In the genomic region with DNA sequence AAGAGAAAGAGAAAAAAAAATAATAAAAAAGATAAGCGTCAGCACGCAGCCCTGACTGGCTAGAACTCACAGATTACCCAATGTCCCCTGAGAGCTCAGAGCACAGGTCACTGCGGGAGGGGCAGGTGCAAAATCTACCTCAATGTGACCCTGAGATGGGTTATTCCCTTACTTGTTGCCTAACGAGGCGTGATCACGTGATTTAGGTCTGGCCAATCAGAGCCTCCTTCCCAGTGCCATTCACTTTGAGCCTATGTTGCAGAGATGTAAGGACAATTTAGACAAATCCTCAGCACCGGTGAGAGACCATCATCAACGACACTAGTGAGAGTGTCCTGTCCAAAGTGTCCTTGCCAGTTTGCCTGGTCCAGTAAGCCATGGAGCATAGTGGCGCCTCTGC, we compare ENCODE assay signal across 27 mouse cellular contexts. TPM values are rescaled to one million over a fixed set of nuclear protein-coding genes. Genes with fewer than 3 reads are reported as not detected.
A peak's percentile ranks its signal among the peaks of the same experiment; 100 is the strongest.
DNase-seq lines count a peak whose midpoint lies in the region; ATAC-seq and TF ChIP-seq lines count a peak whose summit lies in the region.
"Had no signal": no experiment of that assay in that cellular context is flagged by ENCODE, and none has a peak within 500 bp of the region (broad histone marks: within the 10 kb centered on the region; RNA-seq: fewer than 3 reads in every experiment).

No protein-coding gene starts in this region.

- H3K9ac ChIP-seq in hindbrain, embryonic 16.5 days (ENCODE audit: low read depth, low read length): no peak overlapping the region
- no peak overlapping the region for H3K9ac ChIP-seq in hindbrain, postnatal 0 days (replicated peaks; ENCODE audit: low read length)
- H3K9ac ChIP-seq in ES-E14 (ENCODE audit: insufficient read depth, low read depth, low read length, poor library complexity, severe bottlenecking): no peak overlapping the region
- H3K9ac ChIP-seq: heart, embryonic 12.5 days; liver, embryonic 13.5 days; lung, embryonic 15.5 days had no signal

- H3K36me3 ChIP-seq in hindbrain, embryonic 16.5 days (ENCODE audit: control insufficient read depth, insufficient read depth, low read length): no peaks in the 10 kb centered on the region
- no peaks in the 10 kb centered on the region for H3K36me3 ChIP-seq in hindbrain, postnatal 0 days (ENCODE audit: insufficient read depth, low read length)
- no peaks in the 10 kb centered on the region for H3K36me3 ChIP-seq in testis, adult 2 months (ENCODE audit: control insufficient read depth, insufficient read depth, low read length)
- H3K36me3 ChIP-seq in ES-E14 (ENCODE audit: control insufficient read depth, insufficient read depth, low read length, poor library complexity, severe bottlenecking): no peaks in the 10 kb centered on the region
- H3K36me3 ChIP-seq: forebrain, embryonic 10.5 days; heart, embryonic 12.5 days; hindbrain, embryonic 10.5 days; liver, embryonic 13.5 days; lung, embryonic 15.5 days had no signal

- ATAC-seq in hindbrain, embryonic 16.5 days: no peak
- no peak for ATAC-seq in hindbrain, postnatal 0 days

- whole genome bisulfite sequencing in hindbrain, embryonic 16.5 days: 64% methylated on average over 9 of the region's 9 CpGs
- WGBS in hindbrain, postnatal 0 days: 65% methylated on average over 9 of the region's 9 CpGs

- H3K27me3 ChIP-seq in hindbrain, embryonic 16.5 days (replicated peaks; ENCODE audit: control insufficient read depth, insufficient read depth, low read length): no peaks in the 10 kb centered on the region
- H3K27me3 ChIP-seq in hindbrain, postnatal 0 days (ENCODE audit: insufficient read depth, low read length): no peaks in the 10 kb centered on the region
- H3K27me3 ChIP-seq in testis, adult 2 months (ENCODE audit: control insufficient read depth, insufficient read depth, low read length): no peaks in the 10 kb centered on the region
- H3K27me3 ChIP-seq: heart, embryonic 12.5 days; liver, embryonic 13.5 days; lung, embryonic 15.5 days had no signal

- no peak for TF ChIP-seq POLR2A in testis, adult 2 months (IDR thresholded peaks at IDR 0.05; ENCODE audit: control insufficient read depth, low read depth, low read length)

- in situ Hi-C loops in ES-E14 (cut with MboI; ENCODE audit: low sequenced_read_pairs in 2 of 2, unreplicated experiment in 2 of 2): no loop called here

- H3K4me1 ChIP-seq in hindbrain, embryonic 16.5 days (ENCODE audit: control insufficient read depth, insufficient read depth, low read depth, low read length): no peaks in the 10 kb centered on the region
- no peaks in the 10 kb centered on the region for H3K4me1 ChIP-seq in hindbrain, postnatal 0 days (ENCODE audit: insufficient read depth, low read length)
- no peaks in the 10 kb centered on the region; the same call in 1 of the 2 replicates for H3K4me1 ChIP-seq in testis, adult 2 months (ENCODE audit: control insufficient read depth, insufficient read depth, low read length)
- peaks cover 0 to 3% of the 10 kb centered on the region in 2 experiments; a peak in 2 of 4 replicates for H3K4me1 ChIP-seq in ES-E14 (ENCODE audit: control insufficient read depth in 2 of 2, insufficient read depth in 2 of 2, low read length in 2 of 2, poor library complexity in 1 of 2)
- H3K4me1 ChIP-seq: hindbrain, embryonic 10.5 days had no signal

- no peak for DNase-seq in hindbrain, postnatal 0 days (ENCODE audit: low spot score)
- DNase-seq in testis, postnatal 10 days (ENCODE audit: low spot score): no peak
- peak; percentile 66 for DNase-seq in ES-E14 (ENCODE audit: low read depth, low spot score)
- DNase-seq in left cerebral cortex, postnatal 10 days (ENCODE audit: extremely low spot score in 1 of 2, low spot score in 2 of 2): no peak
- no peak for DNase-seq in kidney, adult 18-20 months
- DNase-seq: adrenal gland, adult 8-10 months; B cell, adult 2 months; cerebellum, adult 9-10 months; gastrocnemius, postnatal 25 days; heart, adult 18-20 months; heart, postnatal 10 days; kidney, adult 11 months; layer of hippocampus, adult 9-11 months; left cerebral cortex, postnatal 4 days; liver, embryonic 13.5 days; lung, postnatal 36 days; thymus, postnatal 25 days had no signal

- peak overlapping the region; percentile 9; the same call in 1 of the 2 replicates for H3K4me2 ChIP-seq in hindbrain, embryonic 16.5 days (ENCODE audit: low read length)
- no peak overlapping the region for H3K4me2 ChIP-seq in hindbrain, postnatal 0 days (ENCODE audit: low read depth, low read length)
- H3K4me2 ChIP-seq: heart, embryonic 12.5 days; liver, embryonic 13.5 days; lung, embryonic 15.5 days had no signal

- H3K4me3 ChIP-seq in hindbrain, embryonic 16.5 days (ENCODE audit: low read length): no peak overlapping the region
- no peak overlapping the region for H3K4me3 ChIP-seq in hindbrain, postnatal 0 days (ENCODE audit: low read length)
- H3K4me3 ChIP-seq in testis, adult 2 months (ENCODE audit: control insufficient read depth, low read depth, low read length): peak overlapping the region; percentile 57; the same call in 1 of the 2 replicates
- peak overlapping the region; percentile 26 to 49; a peak in 2 of 4 replicates for H3K4me3 ChIP-seq in ES-E14 (ENCODE audit: insufficient read depth in 1 of 2, low read depth in 1 of 2, low read length in 2 of 2, poor library complexity in 1 of 2, severe bottlenecking in 1 of 2)
- H3K4me3 ChIP-seq: forebrain, embryonic 10.5 days; heart, embryonic 12.5 days; hindbrain, embryonic 10.5 days; left cerebral cortex, adult 2 months; liver, embryonic 13.5 days; lung, embryonic 15.5 days; megakaryocyte, embryonic 14.5 days had no signal

- no peak for TF ChIP-seq CTCF in hindbrain, postnatal 0 days (IDR thresholded peaks at IDR 0.05; ENCODE audit: low read depth)
- no peak for TF ChIP-seq CTCF in testis, adult 2 months (IDR thresholded peaks at IDR 0.05; ENCODE audit: control insufficient read depth, insufficient read depth, insufficient replicate concordance, low read depth, low read length)

- intact Hi-C loops in left cerebral cortex, postnatal 10 days (cut with DNase I): no loop called here

- no peak overlapping the region for H3K27ac ChIP-seq in hindbrain, embryonic 16.5 days (ENCODE audit: low read depth, low read length)
- H3K27ac ChIP-seq in hindbrain, postnatal 0 days: no peak overlapping the region
- no peak overlapping the region for H3K27ac ChIP-seq in testis, adult 2 months (ENCODE audit: control insufficient read depth, insufficient read depth, low read depth, low read length)
- no peak overlapping the region for H3K27ac ChIP-seq in ES-E14 (ENCODE audit: insufficient read depth, low read depth, low read length, poor library complexity, severe bottlenecking)
- H3K27ac ChIP-seq: forebrain, embryonic 10.5 days; hindbrain, embryonic 10.5 days; kidney, postnatal 0 days; left cerebral cortex, adult 2 months; liver, embryonic 13.5 days; lung, embryonic 15.5 days; stomach, postnatal 0 days had no signal

- no peaks in the 10 kb centered on the region for H3K9me3 ChIP-seq in hindbrain, embryonic 16.5 days (ENCODE audit: control insufficient read depth, low read length)
- H3K9me3 ChIP-seq in hindbrain, postnatal 0 days (ENCODE audit: low read length): no peaks in the 10 kb centered on the region
- H3K9me3 ChIP-seq in ES-E14 (ENCODE audit: control insufficient read depth, insufficient read depth, low read depth, low read length): no peaks in the 10 kb centered on the region
- H3K9me3 ChIP-seq: forebrain, embryonic 10.5 days; heart, embryonic 12.5 days; hindbrain, embryonic 10.5 days; liver, embryonic 13.5 days; lung, embryonic 15.5 days; megakaryocyte, embryonic 14.5 days had no signal

TF ChIP-seq in ES-E14, 5 proteins besides CTCF, POLR2A, EP300 and RAD21:
- TF ChIP-seq ZNF384 (IDR thresholded peaks at IDR 0.05; ENCODE audit: low read depth, low read length) (no peak), MAFK (IDR thresholded peaks at IDR 0.05; ENCODE audit: insufficient read depth, low read depth, low read length) (no peak), ZC3H11A (IDR thresholded peaks at IDR 0.05; ENCODE audit: borderline replicate concordance, low read depth, low read length) (no peak), HCFC1 (IDR thresholded peaks at IDR 0.05; ENCODE audit: borderline replicate concordance, insufficient read depth, low read length) (no peak), CHD2 (IDR thresholded peaks at IDR 0.05; ENCODE audit: low read depth, low read length) (no peak)

RNA-seq across cellular contexts. Expression of a gene that starts 43.8 kb away (rescaled TPM):
- 48.4 and 52.0 TPM in 2 replicates for polyA plus RNA-seq in hindbrain, embryonic 16.5 days (2015; fragmentation: Nextera tagmentation; extraction: Ambion mirVana)
- total RNA-seq in hindbrain, postnatal 0 days (2014; rRNA removed): 37.2 and 43.4 TPM in 2 replicates
- 42.8 and 44.7 TPM in 2 replicates for polyA plus RNA-seq in hindbrain, postnatal 0 days (2015; fragmentation: Nextera tagmentation; extraction: Ambion mirVana)
- 17.2 and 17.9 TPM in 2 replicates for polyA plus RNA-seq in testis, adult 2 months (2012; rRNA removed)
- total RNA-seq in ES-E14 (2012; rRNA removed): 108 and 116 TPM in 2 replicates
- total RNA-seq in left cerebral cortex, postnatal 10 days (2021): 10 to 100 TPM; 50.2 to 57.8 TPM

RNA-seq across cellular contexts. Expression of a gene that starts 44.0 kb away (rescaled TPM):
- 634 and 655 TPM in 2 replicates for polyA plus RNA-seq in hindbrain, embryonic 16.5 days (2015; fragmentation: Nextera tagmentation; extraction: Ambion mirVana)
- 128 and 150 TPM in 2 replicates for total RNA-seq in hindbrain, postnatal 0 days (2014; rRNA removed)
- 757 and 786 TPM in 2 replicates for polyA plus RNA-seq in hindbrain, postnatal 0 days (2015; fragmentation: Nextera tagmentation; extraction: Ambion mirVana)
- polyA plus RNA-seq in testis, adult 2 months (2012; rRNA removed): 15.2 and 15.3 TPM in 2 replicates
- 287 and 350 TPM in 2 replicates for total RNA-seq in ES-E14 (2012; rRNA removed)
- total RNA-seq in left cerebral cortex, postnatal 10 days (2021): 100 to 1,000 TPM; 193 to 198 TPM

Comparison
In these comparisons a context has a peak if more than half of its experiments do, and no peak if none do; other contexts are left out.
1. H3K4me3 ChIP-seq: peak in testis, adult 2 months (single experiment) and ES-E14 (2 of 2); none in hindbrain, embryonic 16.5 days (single experiment) and hindbrain, postnatal 0 days (single experiment).